9 mouse cellular contexts compared by ENCODE assay signal in the genomic region with DNA sequence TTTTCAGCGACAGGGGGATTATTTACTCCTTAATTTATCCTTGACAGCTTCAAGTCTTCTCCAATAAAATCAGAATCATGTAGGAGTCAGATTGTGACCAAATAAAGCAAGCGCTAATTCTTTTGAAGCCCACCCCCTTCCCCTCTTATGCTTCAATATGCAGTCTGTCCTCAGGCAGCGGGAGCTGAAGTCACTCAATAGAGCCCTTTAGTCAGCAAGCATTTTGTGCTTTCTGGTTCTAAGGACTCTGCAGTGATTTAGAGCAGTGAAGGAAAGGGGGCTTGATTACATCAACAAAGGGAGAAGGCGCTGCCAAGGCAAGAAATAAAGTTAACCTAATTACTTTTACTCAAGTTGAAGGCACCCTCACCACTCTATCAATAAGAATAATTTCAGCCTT.
DNase-seq lines count a peak whose midpoint lies in the region; ATAC-seq lines count a peak whose summit lies in the region.
"Had no signal": no experiment of that assay in that cellular context is flagged by ENCODE, and none has a peak within 500 bp of the region (broad histone marks: within the 10 kb centered on the region; RNA-seq: fewer than 3 reads in every experiment).

No protein-coding gene starts in this region.

- H3K4me3 ChIP-seq in kidney, embryonic 16.5 days (ENCODE audit: low read length) = peak overlapping the region; percentile 37
- peak overlapping the region; percentile 46 for H3K4me3 ChIP-seq in forebrain, embryonic 10.5 days
- peak overlapping the region; percentile 4; the same call in 1 of the 2 replicates for H3K4me3 ChIP-seq in intestine, embryonic 14.5 days (ENCODE audit: low read depth, low read length)
- peak overlapping the region; percentile 29 for H3K4me3 ChIP-seq in neural tube, embryonic 12.5 days

- H3K4me2 ChIP-seq in kidney, embryonic 16.5 days (replicated peaks; ENCODE audit: low read depth, low read length) = peak overlapping the region; percentile 53
- H3K4me2 ChIP-seq in intestine, embryonic 14.5 days (ENCODE audit: low read length) = peak overlapping the region; percentile 56
- H3K4me2 ChIP-seq in neural tube, embryonic 12.5 days (replicated peaks) = peak overlapping the region; percentile 61

- H3K9ac ChIP-seq in kidney, embryonic 16.5 days (replicated peaks; ENCODE audit: low read length) = no peak overlapping the region
- no peak overlapping the region for H3K9ac ChIP-seq in intestine, embryonic 14.5 days (ENCODE audit: low read length)
- no peak overlapping the region for H3K9ac ChIP-seq in neural tube, embryonic 12.5 days

- no peak for DNase-seq in kidney, postnatal 25 days
- peak; percentile 21 for DNase-seq in forebrain, embryonic 10.5 days (ENCODE audit: extremely low spot score, low spot score)
- no peak for DNase-seq in intestine, embryonic 14.5 days (ENCODE audit: low spot score)
- DNase-seq in frontal cortex, postnatal 14 days (ENCODE audit: low spot score in 2 of 2) = no peak
- no peak for DNase-seq in right cerebral cortex, postnatal 25 days
- DNase-seq in liver = no peak

- H3K36me3 ChIP-seq in kidney, embryonic 16.5 days (ENCODE audit: insufficient read depth, low read length) = no peaks in the 10 kb centered on the region
- H3K36me3 ChIP-seq in forebrain, embryonic 10.5 days (replicated peaks) = no peaks in the 10 kb centered on the region
- H3K36me3 ChIP-seq in intestine, embryonic 14.5 days (ENCODE audit: control insufficient read depth, insufficient read depth, low read length) = no peaks in the 10 kb centered on the region
- H3K36me3 ChIP-seq in neural tube, embryonic 12.5 days = no peaks in the 10 kb centered on the region

- H3K4me1 ChIP-seq in kidney, embryonic 16.5 days (ENCODE audit: insufficient read depth, low read length) = no peaks in the 10 kb centered on the region
- peaks cover 36% of the 10 kb centered on the region for H3K4me1 ChIP-seq in forebrain, embryonic 10.5 days
- 0 out of 2 replicates have a peak, but pooled peaks cover 5% of the 10 kb centered on the region for H3K4me1 ChIP-seq in intestine, embryonic 14.5 days (replicated peaks; ENCODE audit: control insufficient read depth, insufficient read depth, low read length)
- no peaks in the 10 kb centered on the region; the same call in 1 of the 2 replicates for H3K4me1 ChIP-seq in neural tube, embryonic 12.5 days

- peaks cover 4% of the 10 kb centered on the region; the same call in 1 of the 2 replicates for H3K27me3 ChIP-seq in kidney, embryonic 16.5 days (ENCODE audit: insufficient read depth, low read length)
- H3K27me3 ChIP-seq in forebrain, embryonic 10.5 days (ENCODE audit: poor library complexity, severe bottlenecking) = peaks cover 10% of the 10 kb centered on the region
- H3K27me3 ChIP-seq in intestine, embryonic 14.5 days (replicated peaks; ENCODE audit: control insufficient read depth, insufficient read depth, low read length) = no peaks in the 10 kb centered on the region
- H3K27me3 ChIP-seq in neural tube, embryonic 12.5 days (replicated peaks) = no peaks in the 10 kb centered on the region

- no peak; the same call in 1 of the 2 replicates for ATAC-seq in kidney, embryonic 16.5 days (ENCODE audit: low FRiP score, low TSS enrichment)
- 0 out of 2 replicates have a peak, but pooled peaks have one; percentile 32 for ATAC-seq in intestine, embryonic 14.5 days (replicated peaks; ENCODE audit: low FRiP score, low TSS enrichment, low read depth)
- ATAC-seq in neural tube, embryonic 12.5 days (ENCODE audit: low FRiP score, low read depth) = peak; percentile 70

- no peaks in the 10 kb centered on the region for H3K9me3 ChIP-seq in kidney, embryonic 16.5 days (ENCODE audit: low read length)
- no peaks in the 10 kb centered on the region for H3K9me3 ChIP-seq in forebrain, embryonic 10.5 days
- no peaks in the 10 kb centered on the region for H3K9me3 ChIP-seq in intestine, embryonic 14.5 days (ENCODE audit: control insufficient read depth, low read length)
- H3K9me3 ChIP-seq in neural tube, embryonic 12.5 days = no peaks in the 10 kb centered on the region

- WGBS in kidney, embryonic 16.5 days = 29% methylated on average over 4 of the region's 4 CpGs
- 17% methylated on average over 4 of the region's 4 CpGs for WGBS in forebrain, embryonic 10.5 days
- WGBS in intestine, embryonic 14.5 days = 50% methylated on average over 4 of the region's 4 CpGs
- 13% methylated on average over 4 of the region's 4 CpGs for WGBS in neural tube, embryonic 12.5 days

- no peak overlapping the region for H3K27ac ChIP-seq in kidney, embryonic 16.5 days (ENCODE audit: low read length)
- peak overlapping the region; percentile 61 for H3K27ac ChIP-seq in forebrain, embryonic 10.5 days
- H3K27ac ChIP-seq in intestine, embryonic 14.5 days (ENCODE audit: low read depth) = no peak overlapping the region
- H3K27ac ChIP-seq in neural tube, embryonic 12.5 days = no peak overlapping the region
- H3K27ac ChIP-seq: macrophage had no signal
